Mouse (Mus musculus) liver, postnatal 0 days (tissue): ENCODE data around the gene Adamts20.

Experiments
- CTCF ChIP-seq: sonication (generic); IDR thresholded peaks from 2 replicates; pipeline ENCODE4 v1.5.1; 2016; ENCODE audit warnings: antibody characterized with exemption, low read depth
- EP300 ChIP-seq: IDR thresholded peaks from 2 replicates; pipeline ENCODE4 v1.6.1; 2016; ENCODE audit warnings: antibody characterized with exemption, low read depth, mild to moderate bottlenecking

- TF ChIP-seq CTCF = no peak
- TF ChIP-seq EP300 = no peak
Measured at GRCm38 (mm10) chr15:94428726-94429125, 36.5 kb downstream of the Adamts20 start.
